Mouse (Mus musculus) cortical plate, adult 2 months (tissue): ENCODE measurements at regions not wholly inside any gene's neighbourhood (a gene's known extent, or its start where the extent isn't known, plus 50 kb on each side); places are given as distances from the start of the nearest gene placed in this dataset.

ENCODE experiments used
- CTCF ChIP-seq: fragments of 200-500 bp; IDR thresholded peaks from 2 replicates; pipeline ENCODE4 v1.5.1; 2011; ENCODE audit warnings: mild to moderate bottlenecking, control low read depth, low read length; ENCODE audit not compliant: insufficient read depth; ENCODE audit errors: extremely low read depth
- POLR2A ChIP-seq: fragments of 200-500 bp; IDR thresholded peaks from 2 replicates; pipeline ENCODE4 v1.6.1; 2011; ENCODE audit warnings: mild to moderate bottlenecking, low read length, control low read depth; ENCODE audit not compliant: insufficient read depth; ENCODE audit errors: extremely low read depth

- TF ChIP-seq POLR2A: no peak
- TF ChIP-seq CTCF: no peak
Measured at GRCm38 (mm10) chr2:160186106-160186505, 147.9 kb downstream of the Gm826 start.
